Mouse (Mus musculus) kidney, embryonic 16.5 days (tissue): ENCODE data around the gene Hyal1. TPM values are rescaled to one million over a fixed set of nuclear protein-coding genes. Genes with fewer than 3 reads are reported as not detected.

Experiments used
- ATAC-seq: fragments of 200-750 bp; cut with Nextera tagmentation; 2 replicates; pipeline ENCODE4 v1.8.0; 2017; ENCODE audit warnings: moderate TSS enrichment; ENCODE audit not compliant: low FRiP score, low TSS enrichment
- H3K27ac ChIP-seq: fragments of 300-500 bp; sonication (generic); 2 replicates; pipeline ENCODE4 v1.5.1; 2014; ENCODE audit warnings: low read length
- H3K27me3 ChIP-seq: fragments of 300-500 bp; sonication (generic); 2 replicates; pipeline ENCODE4 v1.6.1; 2014; ENCODE audit warnings: low read length, control low read depth, mixed read lengths; ENCODE audit not compliant: insufficient read depth
- H3K36me3 ChIP-seq: fragments of 300-500 bp; sonication (generic); 2 replicates; pipeline ENCODE4 v1.6.1; 2014; ENCODE audit warnings: low read length, control low read depth, mixed read lengths; ENCODE audit not compliant: insufficient read depth
- H3K4me1 ChIP-seq: fragments of 300-500 bp; sonication (generic); 2 replicates; pipeline ENCODE4 v1.6.1; 2014; ENCODE audit warnings: low read length, control low read depth, mixed read lengths; ENCODE audit not compliant: insufficient read depth
- H3K4me2 ChIP-seq: fragments of 300-500 bp; sonication (generic); replicated peaks from 2 replicates; pipeline ENCODE4 v1.6.1; 2014; ENCODE audit warnings: low read depth, low read length
- H3K4me3 ChIP-seq: fragments of 300-500 bp; sonication (generic); 2 replicates; pipeline ENCODE4 v1.5.1; 2014; ENCODE audit warnings: mild to moderate bottlenecking, low read length
- H3K9ac ChIP-seq: fragments of 300-500 bp; sonication (generic); replicated peaks from 2 replicates; pipeline ENCODE4 v1.6.1; 2014; ENCODE audit warnings: low read length
- H3K9me3 ChIP-seq: fragments of 300-500 bp; sonication (generic); 2 replicates; pipeline ENCODE4 v1.6.1; 2016; ENCODE audit warnings: low read length, control low read depth
- WGBS: fragments of 180-500 bp; shearing (Covaris S2); extraction: QIAGEN DNeasy Blood & Tissue Kit; methylation state at CpG from one replicate; pipeline ENCODE4 v1.1.7; 2014; 5-methylcytosine and 5-hydroxymethylcytosine counted together
- polyA plus RNA-seq: library from polyadenylated mRNA; unstranded; fragments of >200 nt; fragmentation: Nextera tagmentation; extraction: Ambion mirVana; gene quantifications from 2 replicates; pipeline ENCODE4 v1.2.1, GENCODE M21; 2015

The Hyal1 gene
- polyA plus RNA-seq, 1 experiment from 2014 or later, result 10.6 TPM

DNA sequence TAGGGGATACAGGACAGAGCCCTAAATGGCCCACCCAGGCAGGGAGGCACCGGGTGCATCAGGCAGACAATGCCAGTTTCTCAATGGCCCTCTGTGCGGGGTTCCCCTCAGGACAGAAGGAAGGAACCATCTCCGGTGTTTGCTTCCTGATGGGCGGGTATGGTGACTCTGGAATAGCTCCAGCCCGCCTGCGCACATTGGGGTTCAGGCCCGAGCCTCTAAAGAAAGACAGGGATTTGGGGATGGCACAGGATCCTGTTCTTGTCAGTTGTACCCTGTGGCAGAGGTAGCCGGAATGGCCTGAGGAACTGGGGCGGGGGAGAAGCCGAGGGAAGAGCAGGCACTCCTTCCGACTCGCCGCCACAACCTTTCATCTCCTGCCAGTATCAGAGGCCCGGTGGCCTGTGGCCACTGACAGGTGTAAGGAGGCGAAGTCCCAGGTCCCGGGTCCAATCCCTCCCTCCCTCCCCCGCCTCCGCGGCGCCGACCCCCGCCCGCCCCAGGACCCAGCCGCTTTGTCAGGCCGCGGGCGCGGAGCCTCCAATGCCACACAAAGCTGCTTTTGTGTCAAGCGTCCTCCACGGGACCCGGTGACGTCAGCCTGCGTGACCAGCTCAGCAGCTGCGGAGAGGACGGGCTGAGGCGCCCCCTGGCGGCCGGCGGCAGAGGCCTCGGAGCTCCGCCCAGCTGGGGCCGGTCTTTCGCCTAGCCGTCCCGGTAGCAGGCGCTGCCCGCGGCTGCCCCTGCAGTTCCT, 35.6 kb downstream of the Hyal1 start:
- H3K4me3 ChIP-seq, result peak overlapping the region; percentile 46
- peak; percentile 94 for ATAC-seq
- H3K4me1 ChIP-seq, result peaks cover 42% of the 10 kb centered on the region
- peaks cover 33% of the 10 kb centered on the region for H3K36me3 ChIP-seq
- H3K27me3 ChIP-seq, result no peaks in the 10 kb centered on the region
- H3K9me3 ChIP-seq, result no peaks in the 10 kb centered on the region
- peak overlapping the region; percentile 86 for H3K4me2 ChIP-seq
- H3K27ac ChIP-seq, result peak overlapping the region; percentile 95
- 5% methylated on average over 38 of the region's 48 CpGs for WGBS
- H3K9ac ChIP-seq, result peak overlapping the region; percentile 77

DNA sequence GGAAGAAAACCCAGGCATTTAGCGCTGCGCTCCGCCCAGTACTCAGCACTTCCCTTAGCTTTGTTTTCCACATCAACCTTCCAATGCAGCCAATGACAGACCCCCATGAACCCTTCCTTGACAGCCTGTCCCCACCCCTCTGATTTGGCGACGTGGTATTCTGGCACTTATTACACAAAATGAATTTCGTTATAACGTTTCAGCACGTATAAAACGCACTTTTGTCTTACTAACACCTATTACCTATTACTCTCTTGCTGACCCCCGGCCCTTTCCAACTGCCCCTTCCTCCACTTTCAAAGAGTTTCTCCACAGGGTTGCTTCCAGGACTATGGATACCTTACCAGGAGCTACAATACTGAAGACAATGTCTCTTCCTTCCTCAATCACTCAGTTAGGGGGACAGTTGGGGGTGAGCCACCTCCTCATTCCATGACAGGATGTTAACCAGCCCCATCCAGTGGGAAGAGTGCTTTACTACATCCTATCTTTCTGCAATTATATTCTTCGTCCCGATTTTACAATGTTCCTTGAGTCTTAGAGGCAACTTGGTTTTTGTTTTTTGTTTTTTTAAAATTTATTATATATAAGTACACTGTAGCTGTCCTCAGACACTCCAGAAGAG, 36.3 kb downstream of the Hyal1 start:
- Histone ChIP-seq H3K4me1 (peaks cover 35% of the 10 kb centered on the region), H3K9ac (peak overlapping the region; percentile 77; the same call in 1 of the 2 replicates), H3K4me3 (peak overlapping the region; percentile 46), H3K4me2 (peak overlapping the region; percentile 86), H3K36me3 (peaks cover 39% of the 10 kb centered on the region), H3K27ac (peak overlapping the region; percentile 95), H3K9me3 (no peaks in the 10 kb centered on the region), H3K27me3 (no peaks in the 10 kb centered on the region)
- 13% methylated on average over 12 of the region's 12 CpGs for WGBS
- ATAC-seq, result peak; percentile 35; the same call in 1 of the 2 replicates

DNA sequence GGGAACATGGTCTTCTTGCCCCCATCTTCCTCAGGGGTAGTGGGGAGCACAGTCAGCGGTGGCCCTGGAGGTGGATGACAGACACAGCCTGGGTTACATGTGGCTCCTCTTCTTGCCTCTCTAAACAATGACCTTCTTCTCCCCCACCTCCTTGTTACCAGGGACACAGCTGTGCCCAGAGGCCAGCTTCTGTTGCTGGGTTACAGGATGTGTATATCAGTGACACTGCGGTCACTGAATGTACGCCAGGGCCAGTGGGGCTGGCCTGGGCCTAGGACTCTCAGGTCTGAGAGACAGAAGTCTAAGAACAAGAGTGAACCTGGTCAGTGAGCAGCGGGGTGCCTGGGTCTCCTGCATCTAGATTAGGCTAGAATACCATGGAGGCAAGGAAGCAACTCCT, 38.3 kb downstream of the Hyal1 start:
- H3K9me3 ChIP-seq, result no peaks in the 10 kb centered on the region
- no peak overlapping the region for H3K27ac ChIP-seq
- no peaks in the 10 kb centered on the region for H3K27me3 ChIP-seq
- no peak overlapping the region for H3K4me2 ChIP-seq
- WGBS, result 69% methylated on average over 4 of the region's 4 CpGs
- no peak overlapping the region for H3K9ac ChIP-seq
- no peak overlapping the region for H3K4me3 ChIP-seq
- no peak for ATAC-seq
- peaks cover 37% of the 10 kb centered on the region for H3K4me1 ChIP-seq
- peaks cover 57% of the 10 kb centered on the region for H3K36me3 ChIP-seq

DNA sequence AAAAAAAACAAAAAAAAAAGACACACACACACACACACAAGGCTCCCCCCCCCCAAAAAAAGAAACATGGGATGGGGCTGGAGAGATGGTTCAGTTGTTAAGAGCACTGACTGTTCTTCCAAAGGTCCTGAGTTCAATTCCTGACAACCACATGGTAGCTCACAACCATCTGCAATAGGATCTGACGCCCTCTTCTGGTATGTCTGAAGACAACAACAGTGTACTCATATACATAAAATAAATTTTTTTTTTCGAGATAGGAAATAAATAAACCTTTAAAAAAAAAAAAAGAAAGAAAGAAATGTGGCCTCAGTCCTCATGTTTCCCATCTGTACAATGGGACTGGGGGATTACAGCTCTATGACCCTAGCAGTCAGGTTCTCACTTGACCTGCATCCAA, 40.7 kb downstream of the Hyal1 start:
- no peak overlapping the region for H3K4me3 ChIP-seq
- H3K36me3 ChIP-seq, result peaks cover 64% of the 10 kb centered on the region
- WGBS, result 84% methylated on average over 2 of the region's 2 CpGs
- H3K27ac ChIP-seq, result no peak overlapping the region
- H3K27me3 ChIP-seq, result no peaks in the 10 kb centered on the region
- H3K4me2 ChIP-seq, result no peak overlapping the region
- H3K9me3 ChIP-seq, result no peaks in the 10 kb centered on the region
- H3K9ac ChIP-seq, result no peak overlapping the region
- H3K4me1 ChIP-seq, result peaks cover 29% of the 10 kb centered on the region
- ATAC-seq, result no peak

DNA sequence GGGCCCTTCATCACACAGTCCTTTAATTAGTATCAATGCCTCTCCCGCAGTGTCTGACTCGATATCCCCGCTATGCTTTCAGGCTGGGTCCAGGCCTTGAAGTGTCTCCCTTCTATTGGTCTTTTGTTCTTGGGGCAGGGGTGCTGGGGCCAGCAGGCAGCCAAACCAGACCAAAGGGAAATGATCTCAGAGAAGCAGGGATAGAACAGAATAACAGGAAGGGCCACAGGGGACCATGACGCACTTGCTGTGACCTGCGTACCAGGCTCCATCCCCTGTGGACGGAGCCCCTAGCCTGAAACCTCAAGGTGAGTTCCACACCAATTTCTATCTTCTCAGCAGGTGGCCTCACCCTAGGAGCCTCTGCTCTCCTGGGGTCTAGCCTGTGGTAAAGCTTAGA, 41.4 kb downstream of the Hyal1 start:
- 86% methylated on average over 6 of the region's 6 CpGs for WGBS
- H3K36me3 ChIP-seq, result peaks cover 66% of the 10 kb centered on the region

DNA sequence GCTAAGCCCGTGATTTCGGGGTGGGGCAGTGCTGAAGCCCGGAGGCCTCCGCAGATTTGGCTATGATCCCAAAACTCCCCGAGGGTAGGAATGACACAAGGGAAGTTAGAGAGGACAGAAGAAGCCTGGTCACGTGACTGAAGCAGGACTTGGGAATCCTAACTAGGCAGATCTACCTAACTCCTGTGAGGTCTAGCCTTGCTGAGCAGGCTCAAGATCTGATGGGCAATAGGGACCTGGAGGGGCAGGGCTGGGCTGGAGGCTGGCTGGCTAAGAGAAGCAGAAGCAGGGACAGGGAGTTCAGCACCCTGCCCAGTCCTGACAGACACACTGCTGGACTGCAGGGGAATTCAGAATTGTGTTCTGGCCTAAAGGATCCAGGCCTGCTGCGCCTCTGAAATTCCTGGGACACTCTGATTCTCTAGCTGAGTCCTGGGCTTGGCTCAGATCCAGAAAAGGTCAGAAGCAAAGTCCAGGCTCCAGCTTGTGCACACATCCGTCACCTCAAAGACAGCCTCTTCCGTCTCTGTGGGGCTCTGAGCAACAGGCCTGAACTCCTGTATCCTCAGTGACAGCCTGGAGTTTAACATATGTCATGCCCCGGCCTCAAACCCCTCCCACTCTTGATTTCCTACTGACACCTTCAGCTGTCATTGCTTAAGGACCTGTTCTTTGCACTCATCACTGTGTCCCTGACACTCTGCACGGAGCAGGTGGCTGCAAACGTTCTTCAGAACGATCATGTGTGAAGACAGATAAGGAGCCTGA, 42.2 kb downstream of the Hyal1 start:
- Histone ChIP-seq H3K9ac (no peak overlapping the region), H3K27me3 (no peaks in the 10 kb centered on the region), H3K4me2 (no peak overlapping the region), H3K27ac (peak overlapping the region; percentile 71), H3K36me3 (peaks cover 65% of the 10 kb centered on the region), H3K9me3 (no peaks in the 10 kb centered on the region), H3K4me3 (no peak overlapping the region), H3K4me1 (peaks cover 23% of the 10 kb centered on the region)
- peak; percentile 78 for ATAC-seq
- WGBS, result 49% methylated on average over 13 of the region's 13 CpGs

More for the DNA sequence above, 41.4 kb downstream of the Hyal1 start:
- Histone ChIP-seq H3K27ac (peak overlapping the region; percentile 71), H3K4me2 (no peak overlapping the region), H3K4me1 (peaks cover 25% of the 10 kb centered on the region), H3K27me3 (no peaks in the 10 kb centered on the region), H3K9ac (no peak overlapping the region; the same call in 1 of the 2 replicates), H3K9me3 (no peaks in the 10 kb centered on the region), H3K4me3 (no peak overlapping the region)
- no peak for ATAC-seq

DNA sequence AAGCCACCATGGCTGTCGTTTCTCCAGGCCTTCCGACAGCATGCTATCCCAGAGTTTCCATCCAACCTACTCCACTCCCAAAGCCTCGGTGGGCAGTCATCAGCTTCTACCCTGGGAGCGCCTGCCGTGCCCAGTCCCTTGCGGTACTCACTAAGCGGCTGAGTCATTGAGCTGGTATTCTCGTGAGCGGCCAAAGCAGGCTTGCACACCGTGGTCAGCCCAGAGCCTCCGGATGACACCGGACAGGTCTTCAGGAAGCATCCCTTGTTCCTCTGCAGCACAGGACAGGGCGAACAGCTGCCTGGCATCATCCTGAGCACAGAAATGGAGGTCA, 42.8 kb downstream of the Hyal1 start:
- H3K4me1 ChIP-seq, result peaks cover 29% of the 10 kb centered on the region
- peaks cover 61% of the 10 kb centered on the region for H3K36me3 ChIP-seq
- peak overlapping the region; percentile 71 for H3K27ac ChIP-seq
- WGBS, result 66% methylated on average over 13 of the region's 13 CpGs
- H3K4me3 ChIP-seq, result no peak overlapping the region
- ATAC-seq, result peak; percentile 7; the same call in 1 of the 2 replicates
- no peak overlapping the region for H3K4me2 ChIP-seq
- H3K27me3 ChIP-seq, result no peaks in the 10 kb centered on the region
- no peaks in the 10 kb centered on the region for H3K9me3 ChIP-seq
- H3K9ac ChIP-seq, result no peak overlapping the region

DNA sequence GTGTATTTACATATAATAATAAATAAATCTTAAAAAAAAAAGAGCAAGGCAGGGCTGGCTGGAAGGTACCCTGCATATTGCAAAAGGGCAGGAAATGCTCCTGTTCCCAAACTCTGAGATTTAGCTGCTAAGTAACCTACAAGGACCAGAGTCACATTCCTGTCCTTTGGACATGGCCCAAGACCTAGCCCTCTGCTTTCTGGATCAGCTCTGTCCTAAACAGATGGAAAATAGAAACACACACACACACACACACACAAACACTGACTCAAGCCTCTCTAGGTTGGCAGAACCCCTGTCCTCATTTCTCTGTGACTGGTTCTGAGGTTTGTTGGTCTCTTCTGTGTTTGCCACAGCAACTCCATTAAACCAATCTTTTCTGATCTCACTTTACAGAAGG, 44.2 kb downstream of the Hyal1 start:
- H3K27ac ChIP-seq, result 0 out of 2 replicates have a peak overlapping the region, but pooled peaks have one; percentile 21
- no peak overlapping the region for H3K4me2 ChIP-seq
- peaks cover 36% of the 10 kb centered on the region for H3K4me1 ChIP-seq
- no peak overlapping the region for H3K9ac ChIP-seq
- ATAC-seq, result no peak
- H3K9me3 ChIP-seq, result no peaks in the 10 kb centered on the region
- H3K27me3 ChIP-seq, result no peaks in the 10 kb centered on the region
- peaks cover 47% of the 10 kb centered on the region for H3K36me3 ChIP-seq
- no peak overlapping the region for H3K4me3 ChIP-seq

DNA sequence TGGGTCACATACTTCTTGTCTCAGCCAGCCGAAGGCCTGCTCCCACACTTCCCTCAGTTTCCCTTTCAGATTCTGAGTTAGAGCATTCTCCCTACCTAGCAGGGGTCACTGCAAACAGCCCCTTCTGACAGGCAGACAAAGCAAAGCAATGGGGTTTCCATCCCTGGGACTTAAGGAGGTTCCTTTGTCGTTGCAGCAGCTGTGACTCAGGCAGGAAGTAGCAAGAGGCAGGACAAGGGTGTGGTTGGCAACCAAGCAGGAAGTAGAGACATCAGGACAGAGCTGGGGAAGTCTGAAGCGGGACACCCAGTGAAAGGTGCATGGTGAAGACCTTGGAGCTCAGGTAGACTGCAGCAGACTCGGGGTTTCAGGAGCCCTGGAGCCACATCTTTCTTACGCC, 47.8 kb downstream of the Hyal1 start:
- no peaks in the 10 kb centered on the region for H3K27me3 ChIP-seq
- ATAC-seq, result no peak
- H3K9ac ChIP-seq, result peak overlapping the region; percentile 31; the same call in 1 of the 2 replicates
- peaks cover 57% of the 10 kb centered on the region for H3K4me1 ChIP-seq
- H3K4me2 ChIP-seq, result no peak overlapping the region
- WGBS, result 68% methylated on average over 5 of the region's 5 CpGs
- peaks cover 21% of the 10 kb centered on the region for H3K36me3 ChIP-seq
- no peak overlapping the region for H3K4me3 ChIP-seq
- no peaks in the 10 kb centered on the region for H3K9me3 ChIP-seq
- peak overlapping the region; percentile 69; the same call in 1 of the 2 replicates for H3K27ac ChIP-seq
